Mouse (Mus musculus) erythroblast, adult 5-6 weeks (primary cell): ENCODE measurements around the gene Mpv17l. TPM values are rescaled to one million over a fixed set of nuclear protein-coding genes. Genes with fewer than 3 reads are reported as not detected.

Source experiments
- ATAC-seq: replicated peaks from 2 replicates; pipeline ENCODE4 v1.8.0; 2016; ENCODE audit warnings: moderate number of reproducible peaks, mild to moderate bottlenecking, moderate TSS enrichment, inconsistent platforms; ENCODE audit not compliant: poor library complexity, low FRiP score, severe bottlenecking
- total RNA-seq, 2 experiments: library from RNA; stranded (forward) in 1 of 2; stranded (reverse) in 1 of 2; fragments of 150-400 nt in 1 of 2; fragments of 200-764, 138-1000 nt in 1 of 2; gene quantifications; 2 replicates each; pipeline versions ENCODE4 v1.2.3 to v1.2.4; 2015 to 2017; ENCODE audit warnings: low replicate concordance in 2 of 2

Gene Mpv17l
- total RNA-seq, 2 experiments from 2014 or later, result 0.60 to 3.8 TPM

GRCm38 (mm10) chr16:13994076-13994475 is 91.1 kb downstream of the Mpv17l start:
- no peak for ATAC-seq

- ATAC-seq, result no peak
Observed at GRCm38 (mm10) chr16:13994502-13994901, 91.5 kb downstream of the Mpv17l start.

Other genes with a start within 250 kb of the Mpv17l start
- 2.9 and 3.1 TPM in 2 replicates for gene Parn, start 235.0 kb upstream of the Mpv17l start, total RNA-seq (2015; ENCODE audit: low replicate concordance)
- 8.5 and 8.7 TPM in 2 replicates for gene Parn, start 235.0 kb upstream of the Mpv17l start, total RNA-seq (2017; ENCODE audit: low replicate concordance)
- gene Bfar, start 231.3 kb upstream of the Mpv17l start, total RNA-seq (2015; ENCODE audit: low replicate concordance), result 10.4 and 12.5 TPM in 2 replicates
- gene Bfar, start 231.3 kb upstream of the Mpv17l start, total RNA-seq (2017; ENCODE audit: low replicate concordance), result 9.8 and 10.6 TPM in 2 replicates
- 1.5 and 3.6 TPM in 2 replicates for gene 3110001I22Rik, start 231.2 kb upstream of the Mpv17l start, total RNA-seq (2015; ENCODE audit: low replicate concordance)
- 6.0 and 6.3 TPM in 2 replicates for gene 3110001I22Rik, start 231.2 kb upstream of the Mpv17l start, total RNA-seq (2017; ENCODE audit: low replicate concordance)
- not detected in 2 replicates for gene Pla2g10, start 172.2 kb upstream of the Mpv17l start, total RNA-seq (2015; ENCODE audit: low replicate concordance)
- not detected in 2 replicates for gene Pla2g10, start 172.2 kb upstream of the Mpv17l start, total RNA-seq (2017; ENCODE audit: low replicate concordance)
- gene Rrn3, start 122.5 kb upstream of the Mpv17l start, total RNA-seq (2015; ENCODE audit: low replicate concordance), result 6.3 and 8.5 TPM in 2 replicates
- 7.2 and 9.3 TPM in 2 replicates for gene Rrn3, start 122.5 kb upstream of the Mpv17l start, total RNA-seq (2017; ENCODE audit: low replicate concordance)
- 23.4 and 23.8 TPM in 2 replicates for gene Ntan1, start 84.3 kb upstream of the Mpv17l start, total RNA-seq (2015; ENCODE audit: low replicate concordance)
- 6.3 and 18.1 TPM in 2 replicates for gene Ntan1, start 84.3 kb upstream of the Mpv17l start, total RNA-seq (2017; ENCODE audit: low replicate concordance)
- 11.7 and 13.8 TPM in 2 replicates for gene Pdxdc1, start within 50 bp of the Mpv17l start, total RNA-seq (2015; ENCODE audit: low replicate concordance)
- gene Pdxdc1, start within 50 bp of the Mpv17l start, total RNA-seq (2017; ENCODE audit: low replicate concordance), result 20.0 and 21.2 TPM in 2 replicates
- gene 2900011O08Rik, start 83.4 kb downstream of the Mpv17l start, total RNA-seq (2015; ENCODE audit: low replicate concordance), result not detected in 2 replicates
- gene 2900011O08Rik, start 83.4 kb downstream of the Mpv17l start, total RNA-seq (2017; ENCODE audit: low replicate concordance), result not detected in 2 replicates
- not detected in 2 replicates for gene Ifitm7, start 83.7 kb downstream of the Mpv17l start, total RNA-seq (2015; ENCODE audit: low replicate concordance)
- 0.98 TPM in 1 of 2 replicates, not detected in the other for gene Ifitm7, start 83.7 kb downstream of the Mpv17l start, total RNA-seq (2017; ENCODE audit: low replicate concordance)